Mouse (Mus musculus): ENCODE measurements at regions not wholly inside any gene's neighbourhood (a gene's known extent, or its start where the extent isn't known, plus 50 kb on each side); places are given as distances from the start of the nearest gene placed in this dataset.

- 78% methylated on average over 2 of the region's 2 CpGs for WGBS
- ATAC-seq (ENCODE audit: insufficient number of reproducible peaks, low FRiP score, low TSS enrichment, low read depth), result no peak
- no peaks in the 10 kb centered on the region for H3K4me1 ChIP-seq (ENCODE audit: control insufficient read depth, insufficient read depth, low read length)
Observed at GRCm38 (mm10) chr5:46021398-46022046, 164.1 kb upstream of the Lcorl start.

GRCm38 (mm10) chr5:46020175-46020574 is 162.8 kb upstream of the Lcorl start:
- Histone ChIP-seq H3K4me1 (ENCODE audit: control insufficient read depth, insufficient read depth, low read length) (no peaks in the 10 kb centered on the region), H3K4me3 (ENCODE audit: low read depth, low read length) (no peak overlapping the region), H3K9me3 (ENCODE audit: control insufficient read depth, low read length) (no peaks in the 10 kb centered on the region), H3K27me3 (ENCODE audit: control insufficient read depth, insufficient read depth, low read length) (no peaks in the 10 kb centered on the region), H3K9ac (ENCODE audit: low read length) (no peak overlapping the region), H3K27ac (replicated peaks; ENCODE audit: low read depth, low read length) (no peak overlapping the region), H3K4me2 (ENCODE audit: low read depth, severe bottlenecking) (no peak overlapping the region), H3K36me3 (ENCODE audit: control insufficient read depth, insufficient read depth, low read length) (no peaks in the 10 kb centered on the region)
- WGBS, result 93% methylated on average over 4 of the region's 4 CpGs
- ATAC-seq (ENCODE audit: insufficient number of reproducible peaks, low FRiP score, low TSS enrichment, low read depth), result no peak
- no peak for DNase-seq (ENCODE audit: low spot score)

More at GRCm38 (mm10) chr5:46021398-46022046, 164.1 kb upstream of the Lcorl start:
- no peak overlapping the region for H3K4me2 ChIP-seq (ENCODE audit: low read depth, severe bottlenecking)
- H3K36me3 ChIP-seq (ENCODE audit: control insufficient read depth, insufficient read depth, low read length), result no peaks in the 10 kb centered on the region
- H3K27me3 ChIP-seq (ENCODE audit: control insufficient read depth, insufficient read depth, low read length), result no peaks in the 10 kb centered on the region
- no peak overlapping the region for H3K4me3 ChIP-seq (ENCODE audit: low read depth, low read length)
- DNase-seq (ENCODE audit: low spot score), result no peak
- H3K9ac ChIP-seq (ENCODE audit: low read length), result no peak overlapping the region
- H3K27ac ChIP-seq (replicated peaks; ENCODE audit: low read depth, low read length), result no peak overlapping the region
- H3K9me3 ChIP-seq (ENCODE audit: control insufficient read depth, low read length), result no peaks in the 10 kb centered on the region

- Histone ChIP-seq H3K4me3 (ENCODE audit: low read depth, low read length) (no peak overlapping the region), H3K9ac (ENCODE audit: low read length) (no peak overlapping the region), H3K4me2 (ENCODE audit: low read depth, severe bottlenecking) (no peak overlapping the region), H3K9me3 (ENCODE audit: control insufficient read depth, low read length) (no peaks in the 10 kb centered on the region), H3K27me3 (ENCODE audit: control insufficient read depth, insufficient read depth, low read length) (no peaks in the 10 kb centered on the region), H3K36me3 (ENCODE audit: control insufficient read depth, insufficient read depth, low read length) (no peaks in the 10 kb centered on the region), H3K4me1 (ENCODE audit: control insufficient read depth, insufficient read depth, low read length) (no peaks in the 10 kb centered on the region), H3K27ac (replicated peaks; ENCODE audit: low read depth, low read length) (no peak overlapping the region)
- no peak for DNase-seq (ENCODE audit: low spot score)
- ATAC-seq (ENCODE audit: insufficient number of reproducible peaks, low FRiP score, low TSS enrichment, low read depth), result no peak
- 87% methylated on average over 9 of the region's 9 CpGs for WGBS
Observed at GRCm38 (mm10) chr5:46007446-46007845, 150.0 kb upstream of the Lcorl start.

GRCm38 (mm10) chr5:46006691-46007090 is 149.3 kb upstream of the Lcorl start:
- Histone ChIP-seq H3K4me1 (ENCODE audit: control insufficient read depth, insufficient read depth, low read length) (no peaks in the 10 kb centered on the region), H3K27me3 (ENCODE audit: control insufficient read depth, insufficient read depth, low read length) (no peaks in the 10 kb centered on the region), H3K4me2 (ENCODE audit: low read depth, severe bottlenecking) (no peak overlapping the region), H3K9me3 (ENCODE audit: control insufficient read depth, low read length) (no peaks in the 10 kb centered on the region), H3K27ac (replicated peaks; ENCODE audit: low read depth, low read length) (no peak overlapping the region), H3K36me3 (ENCODE audit: control insufficient read depth, insufficient read depth, low read length) (no peaks in the 10 kb centered on the region), H3K4me3 (ENCODE audit: low read depth, low read length) (no peak overlapping the region), H3K9ac (ENCODE audit: low read length) (no peak overlapping the region)
- ATAC-seq (ENCODE audit: insufficient number of reproducible peaks, low FRiP score, low TSS enrichment, low read depth), result no peak
- WGBS, result 95% methylated on average over 2 of the region's 2 CpGs
- DNase-seq (ENCODE audit: low spot score), result no peak

GRCm38 (mm10) chr5:46006228-46006627 is 148.8 kb upstream of the Lcorl start:
- H3K36me3 ChIP-seq (ENCODE audit: control insufficient read depth, insufficient read depth, low read length), result no peaks in the 10 kb centered on the region
- no peaks in the 10 kb centered on the region for H3K9me3 ChIP-seq (ENCODE audit: control insufficient read depth, low read length)
- DNase-seq (ENCODE audit: low spot score) (no peak), ATAC-seq (ENCODE audit: insufficient number of reproducible peaks, low FRiP score, low TSS enrichment, low read depth) (no peak)
- H3K4me2 ChIP-seq (ENCODE audit: low read depth, severe bottlenecking), result no peak overlapping the region
- no peak overlapping the region for H3K9ac ChIP-seq (ENCODE audit: low read length)
- no peaks in the 10 kb centered on the region for H3K27me3 ChIP-seq (ENCODE audit: control insufficient read depth, insufficient read depth, low read length)
- no peak overlapping the region for H3K4me3 ChIP-seq (ENCODE audit: low read depth, low read length)
- H3K27ac ChIP-seq (replicated peaks; ENCODE audit: low read depth, low read length), result no peak overlapping the region
- 81% methylated on average over 3 of the region's 3 CpGs for WGBS
- no peaks in the 10 kb centered on the region for H3K4me1 ChIP-seq (ENCODE audit: control insufficient read depth, insufficient read depth, low read length)

- H3K4me3 ChIP-seq (ENCODE audit: low read depth, low read length), result no peak overlapping the region
- ATAC-seq (ENCODE audit: insufficient number of reproducible peaks, low FRiP score, low TSS enrichment, low read depth), result no peak
- WGBS, result 78% methylated on average over 1 of the region's 1 CpGs
- no peaks in the 10 kb centered on the region for H3K27me3 ChIP-seq (ENCODE audit: control insufficient read depth, insufficient read depth, low read length)
- no peak overlapping the region for H3K4me2 ChIP-seq (ENCODE audit: low read depth, severe bottlenecking)
- no peaks in the 10 kb centered on the region for H3K9me3 ChIP-seq (ENCODE audit: control insufficient read depth, low read length)
- no peak overlapping the region for H3K27ac ChIP-seq (replicated peaks; ENCODE audit: low read depth, low read length)
- H3K4me1 ChIP-seq (ENCODE audit: control insufficient read depth, insufficient read depth, low read length), result no peaks in the 10 kb centered on the region
- DNase-seq (ENCODE audit: low spot score), result no peak
- no peak overlapping the region for H3K9ac ChIP-seq (ENCODE audit: low read length)
- H3K36me3 ChIP-seq (ENCODE audit: control insufficient read depth, insufficient read depth, low read length), result no peaks in the 10 kb centered on the region
Observed at GRCm38 (mm10) chr5:46005631-46006030, 148.2 kb upstream of the Lcorl start.

- no peak overlapping the region for H3K4me3 ChIP-seq (ENCODE audit: low read depth, low read length)
- no peaks in the 10 kb centered on the region for H3K4me1 ChIP-seq (ENCODE audit: control insufficient read depth, insufficient read depth, low read length)
- no peak overlapping the region for H3K4me2 ChIP-seq (ENCODE audit: low read depth, severe bottlenecking)
- H3K36me3 ChIP-seq (ENCODE audit: control insufficient read depth, insufficient read depth, low read length), result no peaks in the 10 kb centered on the region
- 88% methylated on average over 5 of the region's 5 CpGs for WGBS
- DNase-seq (ENCODE audit: low spot score) (no peak), ATAC-seq (ENCODE audit: insufficient number of reproducible peaks, low FRiP score, low TSS enrichment, low read depth) (no peak)
- no peak overlapping the region for H3K27ac ChIP-seq (replicated peaks; ENCODE audit: low read depth, low read length)
- H3K9me3 ChIP-seq (ENCODE audit: control insufficient read depth, low read length), result no peaks in the 10 kb centered on the region
- no peaks in the 10 kb centered on the region for H3K27me3 ChIP-seq (ENCODE audit: control insufficient read depth, insufficient read depth, low read length)
- H3K9ac ChIP-seq (ENCODE audit: low read length), result no peak overlapping the region
Observed at GRCm38 (mm10) chr5:46002011-46002410, 144.6 kb upstream of the Lcorl start.

- DNase-seq (ENCODE audit: low spot score), result no peak
- H3K27ac ChIP-seq (replicated peaks; ENCODE audit: low read depth, low read length), result no peak overlapping the region
- H3K4me3 ChIP-seq (ENCODE audit: low read depth, low read length), result no peak overlapping the region
- no peak for ATAC-seq (ENCODE audit: insufficient number of reproducible peaks, low FRiP score, low TSS enrichment, low read depth)
- no peaks in the 10 kb centered on the region for H3K9me3 ChIP-seq (ENCODE audit: control insufficient read depth, low read length)
- no peak overlapping the region for H3K9ac ChIP-seq (ENCODE audit: low read length)
- no peaks in the 10 kb centered on the region for H3K4me1 ChIP-seq (ENCODE audit: control insufficient read depth, insufficient read depth, low read length)
- 86% methylated on average over 2 of the region's 2 CpGs for WGBS
- no peaks in the 10 kb centered on the region for H3K36me3 ChIP-seq (ENCODE audit: control insufficient read depth, insufficient read depth, low read length)
- H3K27me3 ChIP-seq (ENCODE audit: control insufficient read depth, insufficient read depth, low read length), result no peaks in the 10 kb centered on the region
- no peak overlapping the region for H3K4me2 ChIP-seq (ENCODE audit: low read depth, severe bottlenecking)
Observed at GRCm38 (mm10) chr5:45957766-45958165, 100.4 kb upstream of the Lcorl start.

- ATAC-seq (ENCODE audit: insufficient number of reproducible peaks, low FRiP score, low TSS enrichment, low read depth) (no peak), DNase-seq (ENCODE audit: low spot score) (no peak)
- no peak overlapping the region for H3K27ac ChIP-seq (replicated peaks; ENCODE audit: low read depth, low read length)
- no peaks in the 10 kb centered on the region for H3K9me3 ChIP-seq (ENCODE audit: control insufficient read depth, low read length)
- H3K36me3 ChIP-seq (ENCODE audit: control insufficient read depth, insufficient read depth, low read length), result no peaks in the 10 kb centered on the region
- H3K4me3 ChIP-seq (ENCODE audit: low read depth, low read length), result no peak overlapping the region
- no peaks in the 10 kb centered on the region for H3K4me1 ChIP-seq (ENCODE audit: control insufficient read depth, insufficient read depth, low read length)
- 84% methylated on average over 3 of the region's 3 CpGs for WGBS
- no peak overlapping the region for H3K4me2 ChIP-seq (ENCODE audit: low read depth, severe bottlenecking)
- no peak overlapping the region for H3K9ac ChIP-seq (ENCODE audit: low read length)
- no peaks in the 10 kb centered on the region for H3K27me3 ChIP-seq (ENCODE audit: control insufficient read depth, insufficient read depth, low read length)
Observed at GRCm38 (mm10) chr5:45943970-45944369, 86.6 kb upstream of the Lcorl start.
